Mouse (Mus musculus) neutrophil, adult 5-6 weeks (primary cell): ENCODE measurements around the gene Gm27029. TPM values are rescaled to one million over a fixed set of nuclear protein-coding genes. Genes with fewer than 3 reads are reported as not detected.
"Not testable (repeated sequence)": the region's sequence is repeated elsewhere in the genome, so short reads cannot be mapped to it uniquely, and the experiment has no call there.

Experiments used
- ATAC-seq: fragments of 151-379, 151-347 bp; 2 replicates; pipeline ENCODE4 v1.8.0; 2017; ENCODE audit warnings: mild to moderate bottlenecking, moderate TSS enrichment; ENCODE audit not compliant: insufficient number of reproducible peaks, poor library complexity, low FRiP score, severe bottlenecking; ENCODE audit errors: extremely low read depth
- total RNA-seq: library from RNA; stranded (forward); fragments of 200-1000 nt; gene quantifications from 2 replicates; pipeline ENCODE4 v1.2.3, GENCODE M21; 2017

Gm27029 gene
- total RNA-seq, 1 experiment from 2014 or later = 0.93 TPM

GRCm38 (mm10) chr11:101433396-101433795 is 8.8 kb upstream of the Gm27029 start:
- ATAC-seq = no peak

- no peak for ATAC-seq
Observed at GRCm38 (mm10) chr11:101431327-101431726, 6.7 kb upstream of the Gm27029 start.

- no peak for ATAC-seq
Observed at GRCm38 (mm10) chr11:101426165-101426564, 1.6 kb upstream of the Gm27029 start.

- ATAC-seq = peak; percentile 96
Observed at GRCm38 (mm10) chr11:101424925-101425813, 573 bp upstream of the Gm27029 start, which contains the start of the genes Rundc1 and Ptges3l. TSS of gene Rundc1 (plus strand) at chr11:101425085. TSS of gene Ptges3l (minus strand) at chr11:101425333.

- no peak for ATAC-seq
Observed at GRCm38 (mm10) chr11:101420148-101420547, 4.4 kb downstream of the Gm27029 start.

GRCm38 (mm10) chr11:101419610-101420009 is 5.0 kb downstream of the Gm27029 start:
- ATAC-seq = no peak

GRCm38 (mm10) chr11:101418991-101419390 is 5.6 kb downstream of the Gm27029 start:
- no peak for ATAC-seq

GRCm38 (mm10) chr11:101417101-101417855 is 7.3 kb downstream of the Gm27029 start, which contains the start of gene Aarsd1:
TSS of gene Aarsd1 (minus strand) at chr11:101417615.
- peak; percentile 71 for ATAC-seq

GRCm38 (mm10) chr11:101416433-101417100 is 8.0 kb downstream of the Gm27029 start:
- ATAC-seq = no peak

GRCm38 (mm10) chr11:101415306-101415705 is 9.3 kb downstream of the Gm27029 start:
- no peak for ATAC-seq

- ATAC-seq = no peak
Observed at GRCm38 (mm10) chr11:101395110-101395509, 29.5 kb downstream of the Gm27029 start.

GRCm38 (mm10) chr11:101381817-101382216 is 42.8 kb downstream of the Gm27029 start:
- ATAC-seq = no peak

- ATAC-seq = no peak
Observed at GRCm38 (mm10) chr11:101378926-101379325, 45.7 kb downstream of the Gm27029 start.

GRCm38 (mm10) chr11:101378196-101378595 is 46.4 kb downstream of the Gm27029 start:
- ATAC-seq = not testable (repeated sequence)

- no peak for ATAC-seq
Observed at GRCm38 (mm10) chr11:101374421-101374938, 50.1 kb downstream of the Gm27029 start.

GRCm38 (mm10) chr11:101370141-101370540 is 54.5 kb downstream of the Gm27029 start:
- no peak for ATAC-seq

GRCm38 (mm10) chr11:101367326-101367935 is 57.2 kb downstream of the Gm27029 start, which contains the start of gene G6pc:
TSS of gene G6pc (plus strand) at chr11:101367561.
- no peak for ATAC-seq

- ATAC-seq = no peak
Observed at GRCm38 (mm10) chr11:101364531-101364931, 60.1 kb downstream of the Gm27029 start.
